8 mouse cellular contexts compared by ENCODE assay signal in the genomic region with DNA sequence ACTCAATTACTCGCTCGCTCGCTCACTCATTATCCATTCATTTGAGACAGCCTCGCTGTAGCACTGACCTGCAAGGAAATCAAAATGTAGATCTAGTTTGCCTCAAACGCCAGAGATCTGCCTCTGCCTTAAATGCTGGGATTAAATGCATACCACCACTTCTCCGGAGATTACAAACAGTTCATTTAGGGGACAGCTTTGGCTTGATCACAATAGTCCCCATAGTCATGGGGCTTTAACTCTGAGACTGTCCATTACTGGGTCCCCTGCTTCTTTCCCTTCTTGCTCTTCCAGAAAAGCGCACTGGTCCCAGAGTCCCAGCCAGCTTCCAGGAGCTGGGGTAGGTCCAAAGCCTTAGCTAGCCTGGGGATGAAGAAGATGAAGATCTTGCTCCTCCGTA. TPM values are rescaled to one million over a fixed set of nuclear protein-coding genes. Genes with fewer than 3 reads are reported as not detected.
A peak's percentile ranks its signal among the peaks of the same experiment; 100 is the strongest.
DNase-seq lines count a peak whose midpoint lies in the region; ATAC-seq and TF ChIP-seq lines count a peak whose summit lies in the region.

A gene (plus strand): TSS at position 301 of the 400 bp plus-strand sequence.

- peaks cover 22% of the 10 kb centered on the region for H3K4me1 ChIP-seq in kidney, embryonic 14.5 days (ENCODE audit: control insufficient read depth, insufficient read depth, low read length)
- H3K4me1 ChIP-seq in brown adipose tissue, adult 24 weeks (ENCODE audit: control insufficient read depth, insufficient read depth, insufficient read length, low read length), result peaks cover 5% of the 10 kb centered on the region; the same call in 1 of the 2 replicates
- peaks cover 42% of the 10 kb centered on the region for H3K4me1 ChIP-seq in hindbrain, embryonic 15.5 days (replicated peaks)
- peaks cover 16% of the 10 kb centered on the region for H3K4me1 ChIP-seq in liver, postnatal 0 days (ENCODE audit: insufficient read depth)

- no peak for ATAC-seq in kidney, embryonic 14.5 days (ENCODE audit: low FRiP score, low TSS enrichment)
- 0 out of 2 replicates have a peak, but pooled peaks have one; percentile 3 for ATAC-seq in hindbrain, embryonic 15.5 days (ENCODE audit: low FRiP score, low read depth)
- no peak for ATAC-seq in liver, postnatal 0 days

- H3K4me2 ChIP-seq in kidney, embryonic 14.5 days (replicated peaks; ENCODE audit: low read depth, low read length), result peak within 1 kb of the TSS; percentile 73
- peak within 1 kb of the TSS; percentile 85 for H3K4me2 ChIP-seq in hindbrain, embryonic 15.5 days
- peak within 1 kb of the TSS; percentile 79 for H3K4me2 ChIP-seq in liver, postnatal 0 days (ENCODE audit: low read depth, low read length)

- H3K27ac ChIP-seq in kidney, embryonic 14.5 days (ENCODE audit: low read depth, low read length), result no peak within 1 kb of the TSS
- H3K27ac ChIP-seq in brown adipose tissue, adult 24 weeks (replicated peaks; ENCODE audit: low read depth, low read length), result no peak within 1 kb of the TSS
- no peak within 1 kb of the TSS for H3K27ac ChIP-seq in hindbrain, embryonic 15.5 days (replicated peaks)
- no peak within 1 kb of the TSS for H3K27ac ChIP-seq in liver, postnatal 0 days (ENCODE audit: low read depth)

- H3K9me3 ChIP-seq in kidney, embryonic 14.5 days (ENCODE audit: control insufficient read depth, low read length), result no peaks in the 10 kb centered on the region
- no peaks in the 10 kb centered on the region for H3K9me3 ChIP-seq in hindbrain, embryonic 15.5 days
- H3K9me3 ChIP-seq in liver, postnatal 0 days (ENCODE audit: low read length), result no peaks in the 10 kb centered on the region

- peaks cover 10% of the 10 kb centered on the region for H3K27me3 ChIP-seq in kidney, embryonic 14.5 days (ENCODE audit: control insufficient read depth, insufficient read depth, low read length)
- H3K27me3 ChIP-seq in hindbrain, embryonic 15.5 days, result peaks cover 15% of the 10 kb centered on the region
- H3K27me3 ChIP-seq in liver, postnatal 0 days (ENCODE audit: insufficient read depth, low read length), result peaks cover 20% of the 10 kb centered on the region

- 25% methylated on average over 8 of the region's 8 CpGs for WGBS in kidney, embryonic 14.5 days
- 28% methylated on average over 8 of the region's 8 CpGs for WGBS in hindbrain, embryonic 15.5 days
- WGBS in liver, postnatal 0 days (ENCODE audit: insufficient replicate concordance), result 52% methylated on average over 8 of the region's 8 CpGs

- no peak for DNase-seq in kidney, adult 11 months
- no peak for DNase-seq in liver, postnatal 0 days
- no peak for DNase-seq in urinary bladder, postnatal 10 days (ENCODE audit: low spot score)
- DNase-seq in cerebellum, postnatal 36 days, result no peak
- no peak for DNase-seq in kidney, postnatal 36 days

- no peaks in the 10 kb centered on the region; the same call in 1 of the 2 replicates for H3K36me3 ChIP-seq in kidney, embryonic 14.5 days (ENCODE audit: control insufficient read depth, insufficient read depth, low read length)
- no peaks in the 10 kb centered on the region for H3K36me3 ChIP-seq in hindbrain, embryonic 15.5 days
- H3K36me3 ChIP-seq in liver, postnatal 0 days (replicated peaks; ENCODE audit: insufficient read depth, low read length), result no peaks in the 10 kb centered on the region

- no peak for TF ChIP-seq CTCF in liver, postnatal 0 days (IDR thresholded peaks at IDR 0.05; ENCODE audit: low read depth)

- peak within 1 kb of the TSS; percentile 36; the same call in 1 of the 2 replicates for H3K9ac ChIP-seq in kidney, embryonic 14.5 days (ENCODE audit: low read depth, low read length)
- peak within 1 kb of the TSS; percentile 61 for H3K9ac ChIP-seq in hindbrain, embryonic 15.5 days
- H3K9ac ChIP-seq in liver, postnatal 0 days (replicated peaks), result peak within 1 kb of the TSS; percentile 46

- H3K4me3 ChIP-seq in kidney, embryonic 14.5 days (ENCODE audit: low read length), result peak within 1 kb of the TSS; percentile 47
- peak within 1 kb of the TSS; percentile 60 for H3K4me3 ChIP-seq in brown adipose tissue, adult 24 weeks (ENCODE audit: insufficient read depth, low read depth, low read length)
- peak within 1 kb of the TSS; percentile 57 for H3K4me3 ChIP-seq in hindbrain, embryonic 15.5 days
- peak within 1 kb of the TSS; percentile 42 for H3K4me3 ChIP-seq in liver, postnatal 0 days (ENCODE audit: low read depth, low read length)

- no peak for TF ChIP-seq EP300 in liver, postnatal 0 days (IDR thresholded peaks at IDR 0.05; ENCODE audit: low read depth)

RNA-seq across cellular contexts. Expression of the gene that starts here (rescaled TPM):
- 0.90 and 1.4 TPM in 2 replicates for polyA plus RNA-seq in kidney, embryonic 14.5 days (2014; fragmentation: Nextera tagmentation; extraction: Ambion mirVana)
- polyA plus RNA-seq in brown adipose tissue, adult 24 weeks (2012; ENCODE audit: insufficient read depth, insufficient read length, missing spikeins), result 2.3 and 2.9 TPM in 2 replicates
- polyA plus RNA-seq in hindbrain, embryonic 15.5 days (2015; fragmentation: Nextera tagmentation; extraction: Ambion mirVana), result 26.4 and 27.1 TPM in 2 replicates
- polyA plus RNA-seq in liver, postnatal 0 days (2015; fragmentation: Nextera tagmentation; extraction: Ambion mirVana), result 0.16 and 0.20 TPM in 2 replicates
